Mouse (Mus musculus) liver, embryonic 14.5 days (tissue): ENCODE measurements at regions not wholly inside any gene's neighbourhood (a gene's known extent, or its start where the extent isn't known, plus 50 kb on each side); places are given as distances from the start of the nearest gene placed in this dataset.

Source experiments
- CTCF ChIP-seq: IDR thresholded peaks from 2 replicates; pipeline ENCODE4 v1.5.1; 2016; ENCODE audit warnings: antibody characterized with exemption, low read depth, control low read depth
- EP300 ChIP-seq: IDR thresholded peaks from 2 replicates; pipeline ENCODE4 v1.6.1; 2016; ENCODE audit warnings: antibody characterized with exemption, low read depth

DNA sequence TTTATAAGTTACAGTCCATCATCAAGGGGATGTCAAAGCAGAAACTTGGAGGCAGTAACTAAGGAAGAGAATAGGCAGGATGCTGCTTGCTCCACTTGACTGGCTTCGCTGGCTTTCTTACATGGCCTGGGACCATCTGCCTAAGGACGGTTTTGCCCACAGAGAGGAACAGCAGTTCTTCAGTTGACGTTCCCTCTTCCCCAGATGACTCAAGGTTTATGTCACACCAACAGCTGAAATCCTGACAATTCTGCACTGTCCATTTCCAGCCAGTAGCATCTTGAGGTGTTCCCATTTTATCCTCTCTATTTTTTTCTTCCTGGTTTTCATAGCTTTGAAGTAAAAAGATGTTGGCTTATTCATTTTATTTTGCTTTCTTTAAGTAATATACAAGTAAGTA lies 391.8 kb downstream of the Tshz3 start:
- TF ChIP-seq EP300 (no peak), CTCF (no peak)
